Comparison of ENCODE assay signal across 25 mouse cellular contexts in genomic region chr11:111801033-111801432, GRCm38 (mm10).
DNase-seq lines count a peak whose midpoint lies in the region; ATAC-seq and TF ChIP-seq lines count a peak whose summit lies in the region.
"Had no signal": no experiment of that assay in that cellular context is flagged by ENCODE, and none has a peak within 500 bp of the region (broad histone marks: within the 10 kb centered on the region; RNA-seq: fewer than 3 reads in every experiment).

No protein-coding gene starts in this region.

- 71% methylated on average over 3 of the region's 3 CpGs for WGBS in liver, adult 2 months
- 69% methylated on average over 3 of the region's 3 CpGs for WGBS in liver, embryonic 11.5 days
- 86% methylated on average over 3 of the region's 3 CpGs for WGBS in forebrain, postnatal 0 days
- WGBS in hindbrain, embryonic 13.5 days = 89% methylated on average over 3 of the region's 3 CpGs

- no peak overlapping the region for H3K4me3 ChIP-seq in liver, adult 2 months (ENCODE audit: insufficient read depth, low read depth, low read length)
- no peak overlapping the region for H3K4me3 ChIP-seq in liver, embryonic 11.5 days (ENCODE audit: low read depth, low read length)
- no peak overlapping the region for H3K4me3 ChIP-seq in forebrain, postnatal 0 days (ENCODE audit: low read depth, low read length)
- no peak overlapping the region for H3K4me3 ChIP-seq in hindbrain, embryonic 13.5 days
- H3K4me3 ChIP-seq: embryonic facial prominence, embryonic 10.5 days; forebrain, embryonic 15.5 days; heart, adult 2 months; intestine, embryonic 15.5 days; neural tube, embryonic 15.5 days had no signal

- H3K4me2 ChIP-seq in liver, embryonic 11.5 days = no peak overlapping the region
- H3K4me2 ChIP-seq in forebrain, postnatal 0 days (ENCODE audit: low read depth) = no peak overlapping the region
- no peak overlapping the region for H3K4me2 ChIP-seq in hindbrain, embryonic 13.5 days
- H3K4me2 ChIP-seq: forebrain, embryonic 15.5 days; hindbrain, embryonic 14.5 days; midbrain, embryonic 11.5 days had no signal

- H3K9me3 ChIP-seq in liver, embryonic 11.5 days (ENCODE audit: control insufficient read depth, low read length) = no peaks in the 10 kb centered on the region
- H3K9me3 ChIP-seq in forebrain, postnatal 0 days (ENCODE audit: low read length) = no peaks in the 10 kb centered on the region
- H3K9me3 ChIP-seq in hindbrain, embryonic 13.5 days = no peaks in the 10 kb centered on the region
- H3K9me3 ChIP-seq: embryonic facial prominence, embryonic 10.5 days; forebrain, embryonic 15.5 days; intestine, embryonic 15.5 days; neural tube, embryonic 15.5 days had no signal

- no peaks in the 10 kb centered on the region for H3K36me3 ChIP-seq in liver, adult 2 months (ENCODE audit: control insufficient read depth, insufficient read depth, low read length)
- H3K36me3 ChIP-seq in liver, embryonic 11.5 days (ENCODE audit: control insufficient read depth, insufficient read depth, low read length) = no peaks in the 10 kb centered on the region
- H3K36me3 ChIP-seq in splenic B cell, adult 2 months (ENCODE audit: control insufficient read depth, insufficient read depth, low read length, poor library complexity, severe bottlenecking) = no peaks in the 10 kb centered on the region
- no peaks in the 10 kb centered on the region for H3K36me3 ChIP-seq in forebrain, postnatal 0 days (ENCODE audit: insufficient read depth)
- no peaks in the 10 kb centered on the region for H3K36me3 ChIP-seq in hindbrain, embryonic 13.5 days
- H3K36me3 ChIP-seq: embryonic facial prominence, embryonic 10.5 days; forebrain, embryonic 15.5 days; intestine, embryonic 15.5 days; neural tube, embryonic 15.5 days had no signal

- TF ChIP-seq POLR2A in liver, adult 2 months (IDR thresholded peaks at IDR 0.05; ENCODE audit: extremely low read depth, insufficient read depth, low read length) = no peak

- DNase-seq in liver, adult 2 months (ENCODE audit: extremely low read depth, low read depth, low spot score) = peak; percentile 0
- DNase-seq in liver, embryonic 11.5 days (ENCODE audit: low spot score) = no peak
- DNase-seq in thymus, postnatal 14 days = peak; percentile 13
- DNase-seq in thymus, postnatal 4 days = no peak
- peak; percentile 66 for DNase-seq in induced T-regulatory cell, adult 2 months (ENCODE audit: low read depth)
- DNase-seq in splenic B cell, adult 2 months (ENCODE audit: low read depth, low spot score) = peak; percentile 74
- no peak for DNase-seq in forebrain, postnatal 0 days
- DNase-seq: adrenal gland, postnatal 25 days; cerebellum, adult 9-10 months; gastrocnemius, postnatal 10 days; heart, adult 2 months; heart, postnatal 36 days; kidney, adult 9 months; kidney, postnatal 14 days; right cerebral cortex, postnatal 14 days had no signal

- ATAC-seq in liver, embryonic 11.5 days (replicated peaks; ENCODE audit: low FRiP score) = no peak
- no peak for ATAC-seq in forebrain, postnatal 0 days
- no peak for ATAC-seq in hindbrain, embryonic 13.5 days (ENCODE audit: low FRiP score)
- ATAC-seq: forebrain, embryonic 15.5 days; intestine, embryonic 15.5 days; lung, postnatal 0 days had no signal

- H3K9ac ChIP-seq in liver, adult 2 months (ENCODE audit: low read depth, low read length) = no peak overlapping the region
- no peak overlapping the region for H3K9ac ChIP-seq in liver, embryonic 11.5 days (ENCODE audit: low read depth, low read length)
- no peak overlapping the region for H3K9ac ChIP-seq in forebrain, postnatal 0 days
- H3K9ac ChIP-seq in hindbrain, embryonic 13.5 days = no peak overlapping the region
- H3K9ac ChIP-seq: forebrain, embryonic 15.5 days; hindbrain, embryonic 14.5 days; intestine, embryonic 15.5 days; neural tube, embryonic 15.5 days had no signal

- no peaks in the 10 kb centered on the region for H3K79me2 ChIP-seq in liver, adult 2 months (ENCODE audit: control insufficient read depth, insufficient read depth, low read length)

- no peak overlapping the region for H3K27ac ChIP-seq in liver, adult 2 months (replicated peaks; ENCODE audit: insufficient read depth, low read depth, low read length)
- H3K27ac ChIP-seq in liver, embryonic 11.5 days (ENCODE audit: low read depth, low read length) = no peak overlapping the region
- H3K27ac ChIP-seq in forebrain, postnatal 0 days (ENCODE audit: low read depth, low read length) = no peak overlapping the region
- H3K27ac ChIP-seq in hindbrain, embryonic 13.5 days = no peak overlapping the region
- H3K27ac ChIP-seq: embryonic facial prominence, embryonic 10.5 days; forebrain, embryonic 15.5 days; heart, adult 2 months; hindbrain, embryonic 14.5 days; intestine, embryonic 15.5 days; macrophage; neural tube, embryonic 15.5 days; stomach, postnatal 0 days had no signal

- no peaks in the 10 kb centered on the region for H3K4me1 ChIP-seq in liver, adult 2 months (ENCODE audit: control insufficient read depth, insufficient read depth, low read length)
- no peaks in the 10 kb centered on the region for H3K4me1 ChIP-seq in liver, embryonic 11.5 days (replicated peaks; ENCODE audit: control insufficient read depth, insufficient read depth, low read length)
- H3K4me1 ChIP-seq in forebrain, postnatal 0 days (ENCODE audit: insufficient read depth) = no peaks in the 10 kb centered on the region
- H3K4me1 ChIP-seq in hindbrain, embryonic 13.5 days (replicated peaks) = no peaks in the 10 kb centered on the region
- H3K4me1 ChIP-seq: embryonic facial prominence, embryonic 10.5 days; forebrain, embryonic 15.5 days; intestine, embryonic 15.5 days; neural tube, embryonic 15.5 days had no signal

- no peaks in the 10 kb centered on the region for H3K27me3 ChIP-seq in liver, adult 2 months (ENCODE audit: control insufficient read depth, insufficient read depth, low read length)
- no peaks in the 10 kb centered on the region for H3K27me3 ChIP-seq in liver, embryonic 11.5 days (replicated peaks; ENCODE audit: control insufficient read depth, insufficient read depth, low read length)
- H3K27me3 ChIP-seq in splenic B cell, adult 2 months (ENCODE audit: control insufficient read depth, insufficient read depth, low read length, poor library complexity, severe bottlenecking) = no peaks in the 10 kb centered on the region
- H3K27me3 ChIP-seq in forebrain, postnatal 0 days (ENCODE audit: insufficient read depth, low read length) = no peaks in the 10 kb centered on the region
- no peaks in the 10 kb centered on the region for H3K27me3 ChIP-seq in hindbrain, embryonic 13.5 days
- H3K27me3 ChIP-seq: forebrain, embryonic 15.5 days; intestine, embryonic 15.5 days; neural tube, embryonic 15.5 days had no signal

- no peak for TF ChIP-seq CTCF in liver, adult 2 months (IDR thresholded peaks at IDR 0.05; ENCODE audit: low read depth, low read length)
- no peak for TF ChIP-seq CTCF in forebrain, postnatal 0 days (IDR thresholded peaks at IDR 0.05; ENCODE audit: low read depth)

Comparison
In these comparisons a context has a peak if more than half of its experiments do, and no peak if none do; other contexts are left out.
1. DNase-seq: peak in liver, adult 2 months (single experiment), thymus, postnatal 14 days (single experiment), induced T-regulatory cell, adult 2 months (single experiment) and splenic B cell, adult 2 months (single experiment); none in liver, embryonic 11.5 days (single experiment), thymus, postnatal 4 days (single experiment) and forebrain, postnatal 0 days (single experiment).